Mouse (Mus musculus) embryonic fibroblast, embryonic 13.5 days (primary cell): ENCODE data around the gene Krtap6-1. TPM values are rescaled to one million over a fixed set of nuclear protein-coding genes. Genes with fewer than 3 reads are reported as not detected.
"Not testable (repeated sequence)": the region's sequence is repeated elsewhere in the genome, so short reads cannot be mapped to it uniquely, and the experiment has no call there.

Source experiments
- H3K27ac ChIP-seq: 2 replicates; pipeline ENCODE4 v1.5.1; 2012; ENCODE audit warnings: low read length, control low read depth, inconsistent platforms; ENCODE audit not compliant: insufficient read depth
- H3K4me1 ChIP-seq: 2 replicates; pipeline ENCODE4 v1.6.1; 2011; ENCODE audit warnings: low read length; ENCODE audit not compliant: control insufficient read depth, insufficient read depth
- H3K4me3 ChIP-seq: 2 replicates; pipeline ENCODE4 v1.5.1; 2011; ENCODE audit warnings: mild to moderate bottlenecking, control low read depth, low read length; ENCODE audit not compliant: insufficient read depth
- CTCF ChIP-seq: IDR thresholded peaks from 2 replicates; pipeline ENCODE4 v1.5.1; 2011; ENCODE audit warnings: mild to moderate bottlenecking, control low read depth, low read length, moderate library complexity, borderline replicate concordance; ENCODE audit not compliant: insufficient read depth
- POLR2A ChIP-seq: IDR thresholded peaks from 2 replicates; pipeline ENCODE4 v1.6.1; 2011; ENCODE audit warnings: low read depth, mild to moderate bottlenecking, control low read depth, low read length, moderate library complexity
- polyA plus RNA-seq: library from polyadenylated mRNA; stranded (reverse); fragments of >200 nt; gene quantifications from 2 replicates; pipeline ENCODE4 v1.2.4, GENCODE M21; 2011; ENCODE audit warnings: low read depth; ENCODE audit not compliant: missing spikeins, insufficient read length

Gene Krtap6-1
- not detected in 2 replicates for polyA plus RNA-seq

DNA sequence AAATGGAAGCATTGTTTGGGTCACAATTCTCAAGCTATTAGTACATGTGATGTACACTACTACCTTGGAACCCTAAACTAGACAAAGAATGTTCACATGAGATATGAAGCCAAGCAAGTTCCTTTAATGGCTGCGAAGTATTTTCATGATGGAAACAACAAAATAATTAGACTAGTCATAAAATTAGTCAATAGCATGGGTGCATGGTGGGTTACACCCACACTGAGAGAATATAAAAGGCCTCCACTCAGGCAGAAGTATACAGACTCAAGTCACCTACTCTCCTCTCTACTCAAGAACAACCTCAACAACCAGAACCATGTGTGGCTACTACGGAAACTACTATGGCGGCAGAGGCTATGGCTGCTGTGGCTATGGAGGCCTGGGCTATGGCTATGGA is at the start of gene Krtap6-1:
TSS of gene Krtap6-1 (plus strand) at position 301 of the 400 bp plus-strand sequence.
- H3K27ac ChIP-seq, H3K4me1 ChIP-seq: not testable (repeated sequence)

DNA sequence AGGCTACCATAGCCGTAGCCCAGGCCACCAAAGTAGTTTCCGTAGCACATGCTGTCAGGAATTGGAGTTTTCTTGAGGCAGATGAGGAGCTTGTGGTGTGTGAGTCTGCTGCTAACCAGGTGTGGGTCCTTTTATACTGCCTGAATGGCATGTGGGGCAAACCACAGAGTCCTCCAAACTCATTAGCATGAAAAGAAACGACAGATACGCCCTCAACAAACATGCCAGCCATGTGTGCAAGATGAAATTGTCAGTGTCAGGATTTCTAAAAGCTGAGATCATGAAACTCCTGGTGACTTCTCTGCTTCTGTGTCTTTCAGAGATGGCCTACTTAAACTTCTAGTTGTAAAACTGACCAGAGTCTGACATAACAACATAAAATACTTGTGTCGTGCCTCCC is 20.8 kb upstream of the Krtap6-1 start, which contains the start of gene Krtap22-2:
TSS of gene Krtap22-2 (minus strand) at position 101 of the 400 bp plus-strand sequence.
- Histone ChIP-seq H3K4me1 (no peaks in the 10 kb centered on the region), H3K27ac (no peak within 1 kb of the TSS), H3K4me3 (no peak within 1 kb of the TSS)
- TF ChIP-seq CTCF: no peak
- TF ChIP-seq POLR2A: no peak

More for the DNA sequence above, at the start of gene Krtap6-1:
- H3K4me3 ChIP-seq: not testable (repeated sequence)

DNA sequence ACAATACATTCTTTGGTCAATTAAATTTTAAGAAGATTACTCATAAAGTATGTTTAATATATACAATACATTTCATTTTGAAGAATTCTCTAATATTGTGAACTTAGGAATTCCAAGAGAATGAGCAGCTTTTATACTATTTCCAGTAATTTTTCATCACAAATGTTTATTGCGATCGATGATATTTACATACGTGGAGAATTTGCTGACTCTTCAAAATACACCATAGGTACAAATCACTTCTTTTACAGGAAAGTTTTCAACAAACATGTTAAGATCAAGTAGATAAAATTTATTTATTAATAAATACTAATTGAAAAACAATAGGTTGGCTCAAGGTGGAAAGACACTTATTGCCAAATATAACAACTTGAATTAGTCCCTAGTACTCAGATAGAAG is 17.5 kb upstream of the Krtap6-1 start:
- Histone ChIP-seq H3K4me1 (no peaks in the 10 kb centered on the region), H3K27ac (no peak overlapping the region), H3K4me3 (no peak overlapping the region)
- TF ChIP-seq CTCF: no peak
- TF ChIP-seq POLR2A: no peak

DNA sequence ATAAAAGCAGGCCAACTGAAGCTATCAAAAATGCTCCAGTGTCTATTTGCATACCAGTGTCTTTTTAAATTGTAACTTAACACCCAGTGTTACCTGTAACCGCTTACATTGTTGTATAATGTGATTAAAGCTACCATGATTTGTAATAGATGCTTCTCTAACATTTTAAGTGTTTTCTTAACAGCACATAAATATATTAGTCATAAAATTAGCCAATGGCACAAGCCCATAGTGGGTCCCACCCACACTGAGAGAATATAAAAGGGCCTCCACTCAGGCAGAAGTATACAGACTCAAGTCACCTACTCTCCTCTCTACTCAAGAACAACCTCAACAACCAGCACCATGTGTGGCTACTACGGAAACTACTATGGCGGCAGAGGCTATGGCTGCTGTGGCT is 16.5 kb upstream of the Krtap6-1 start, which contains the start of gene Gm10229:
TSS of gene Gm10229 (plus strand) at position 301 of the 400 bp plus-strand sequence.
- not testable (repeated sequence) for H3K4me1 ChIP-seq, H3K27ac ChIP-seq, H3K4me3 ChIP-seq

DNA sequence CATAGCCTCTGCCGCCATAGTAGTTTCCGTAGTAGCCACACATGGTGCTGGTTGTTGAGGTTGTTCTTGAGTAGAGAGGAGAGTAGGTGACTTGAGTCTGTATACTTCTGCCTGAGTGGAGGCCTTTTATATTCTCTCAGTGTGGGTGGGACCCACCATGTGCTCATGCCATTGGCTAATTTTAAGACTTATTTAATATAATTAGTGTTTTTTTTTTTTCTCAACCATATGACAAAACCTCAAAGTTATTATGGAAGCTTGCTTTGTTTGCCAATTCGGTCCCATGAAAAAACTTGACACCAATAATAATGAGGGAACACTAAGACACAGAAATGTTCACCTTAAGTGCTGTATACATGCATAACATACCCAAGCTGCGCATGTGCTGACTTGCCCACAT is 9.9 kb downstream of the Krtap6-1 start, which contains the start of gene Gm10228:
TSS of gene Gm10228 (minus strand) at position 101 of the 400 bp plus-strand sequence.
- H3K4me3 ChIP-seq, H3K4me1 ChIP-seq, H3K27ac ChIP-seq: not testable (repeated sequence)

DNA sequence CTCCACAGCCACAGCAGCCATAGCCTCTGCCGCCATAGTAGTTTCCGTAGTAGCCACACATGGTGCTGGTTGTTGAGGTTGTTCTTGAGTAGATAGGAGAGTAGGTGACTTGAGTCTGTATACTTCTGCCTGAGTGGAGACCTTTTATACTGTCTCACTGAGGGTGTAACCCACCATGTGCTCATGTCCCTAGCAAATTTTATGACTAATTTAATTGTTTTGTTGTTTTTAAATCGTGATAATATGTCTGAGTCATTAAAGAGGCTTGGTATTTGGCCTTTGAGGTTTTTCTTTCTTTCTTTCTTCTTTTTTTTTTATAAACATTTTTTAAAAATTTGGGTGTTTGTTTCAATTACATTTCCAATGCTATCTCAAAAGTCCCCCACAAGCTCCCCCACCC is 16.3 kb downstream of the Krtap6-1 start, which contains the start of gene Krtap6-5:
TSS of gene Krtap6-5 (minus strand) at position 101 of the 400 bp plus-strand sequence.
- TF ChIP-seq CTCF (no peak), POLR2A (no peak)
- Histone ChIP-seq H3K27ac (no peak within 1 kb of the TSS), H3K4me1 (no peaks in the 10 kb centered on the region), H3K4me3 (no peak within 1 kb of the TSS)

DNA sequence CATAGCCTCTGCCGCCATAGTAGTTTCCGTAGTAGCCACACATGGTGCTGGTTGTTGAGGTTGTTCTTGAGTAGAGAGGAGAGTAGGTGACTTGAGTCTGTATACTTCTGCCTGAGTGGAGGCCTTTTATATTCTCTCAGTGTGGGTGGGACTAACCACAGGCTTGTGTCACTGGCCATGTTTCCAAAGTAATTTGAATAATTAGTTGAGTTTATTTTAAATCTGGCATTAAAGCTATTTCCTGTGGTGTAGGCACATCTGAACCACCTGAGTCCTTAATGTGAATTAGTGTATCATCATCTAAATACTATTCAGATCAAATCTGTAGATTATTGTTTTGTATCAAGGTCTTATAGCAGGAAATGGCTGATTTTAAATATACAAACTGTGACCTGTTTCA is 32.4 kb downstream of the Krtap6-1 start, which contains the start of gene 1110025L11Rik:
TSS of gene 1110025L11Rik (minus strand) at position 101 of the 400 bp plus-strand sequence.
- not testable (repeated sequence) for H3K4me3 ChIP-seq, H3K4me1 ChIP-seq, H3K27ac ChIP-seq

DNA sequence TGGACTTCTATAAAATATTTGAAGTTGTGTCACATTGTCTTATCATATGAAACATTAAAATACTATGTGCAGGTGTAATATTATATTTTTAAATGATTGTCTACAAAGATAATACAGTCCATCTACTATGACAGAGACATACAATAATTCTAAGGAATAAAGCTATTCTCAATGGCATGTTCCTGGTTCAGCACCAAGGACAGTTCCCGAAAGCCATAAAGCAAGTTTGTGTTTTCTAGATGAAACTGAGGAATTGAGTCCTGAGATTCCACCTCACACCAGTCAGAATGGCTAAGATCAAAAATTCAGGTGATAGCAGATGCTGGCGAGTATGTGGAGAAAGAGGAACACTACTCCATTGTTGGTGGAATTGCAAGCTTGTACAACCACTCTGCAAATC is 39.5 kb downstream of the Krtap6-1 start:
- not testable (repeated sequence) for H3K27ac ChIP-seq, H3K4me1 ChIP-seq, H3K4me3 ChIP-seq

Other genes with a start within 250 kb of the Krtap6-1 start
- gene Gm20741, start 219.5 kb upstream of the Krtap6-1 start, polyA plus RNA-seq: not detected in 2 replicates
- not detected in 2 replicates for gene Krtap15, start 211.5 kb upstream of the Krtap6-1 start, polyA plus RNA-seq
- gene Krtap14, start 205.6 kb upstream of the Krtap6-1 start, polyA plus RNA-seq: not detected in 2 replicates
- gene Krtap19-1, start 162.3 kb upstream of the Krtap6-1 start, polyA plus RNA-seq: not detected in 2 replicates
- gene Krtap19-2, start 157.4 kb upstream of the Krtap6-1 start, polyA plus RNA-seq: not detected in 2 replicates
- not detected in 2 replicates for gene Krtap19-3, start 153.7 kb upstream of the Krtap6-1 start, polyA plus RNA-seq
- not detected in 2 replicates for gene Krtap19-4, start 146.6 kb upstream of the Krtap6-1 start, polyA plus RNA-seq
- gene Krtap19-5, start 135.2 kb upstream of the Krtap6-1 start, polyA plus RNA-seq: not detected in 2 replicates
- not detected in 2 replicates for gene Krtap19-9b, start 99.4 kb upstream of the Krtap6-1 start, polyA plus RNA-seq
- gene Krtap16-3, start 68.8 kb upstream of the Krtap6-1 start, polyA plus RNA-seq: not detected in 2 replicates
- not detected in 2 replicates for gene Krtap22-2, start 20.9 kb upstream of the Krtap6-1 start, polyA plus RNA-seq
- gene Gm10229, start 16.4 kb upstream of the Krtap6-1 start, polyA plus RNA-seq: not detected in 2 replicates
- gene Gm10228, start 9.8 kb downstream of the Krtap6-1 start, polyA plus RNA-seq: not detected in 2 replicates
- not detected in 2 replicates for gene Krtap6-5, start 16.2 kb downstream of the Krtap6-1 start, polyA plus RNA-seq
- not detected in 2 replicates for gene 1110025L11Rik, start 32.3 kb downstream of the Krtap6-1 start, polyA plus RNA-seq
- gene Krtap6-3, start 52.3 kb downstream of the Krtap6-1 start, polyA plus RNA-seq: not detected in 2 replicates
- gene Gm6358, start 109.2 kb downstream of the Krtap6-1 start, polyA plus RNA-seq: not detected in 2 replicates
- gene Gm10061, start 119.4 kb downstream of the Krtap6-1 start, polyA plus RNA-seq: not detected in 2 replicates
- not detected in 2 replicates for gene Gm9789, start 126.3 kb downstream of the Krtap6-1 start, polyA plus RNA-seq
- not detected in 2 replicates for gene Gm7735, start 137.8 kb downstream of the Krtap6-1 start, polyA plus RNA-seq
- gene 1110057P08Rik, start 143.0 kb downstream of the Krtap6-1 start, polyA plus RNA-seq: not detected in 2 replicates
- not detected in 2 replicates for gene Krtap20-2, start 174.2 kb downstream of the Krtap6-1 start, polyA plus RNA-seq